Mouse (Mus musculus): Measurements from ENCODE around the gene Dyrk1b. TPM values are rescaled to one million over a fixed set of nuclear protein-coding genes. Genes with fewer than 3 reads are reported as not detected.
"Not testable (repeated sequence)": the region's sequence is repeated elsewhere in the genome, so short reads cannot be mapped to it uniquely, and the experiment has no call there.

The Dyrk1b gene
- polyA plus RNA-seq (2011; ENCODE audit: insufficient read depth, insufficient read length, low replicate concordance, missing spikeins): 8.6 and 10.8 TPM in 2 replicates

DNA sequence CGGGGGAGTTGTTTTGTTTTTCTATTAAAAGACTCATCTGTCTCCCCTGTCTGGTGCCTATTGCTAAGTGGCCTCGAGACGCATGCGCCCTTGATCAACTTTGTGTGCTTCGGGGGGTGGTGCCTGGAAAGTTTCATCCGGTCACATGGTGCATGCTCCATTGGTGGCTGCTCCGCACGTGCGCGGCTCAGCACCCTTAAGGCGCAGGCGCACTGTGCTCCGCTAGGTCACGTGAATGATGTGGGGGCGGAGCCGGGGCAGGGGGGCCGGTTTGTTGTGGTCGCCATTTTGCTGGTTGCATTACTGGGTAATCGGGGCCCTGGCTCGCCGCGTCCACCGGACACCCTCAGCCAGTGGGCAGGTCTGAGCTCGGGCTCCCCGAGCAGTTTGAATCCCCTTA is at the start of gene Dyrk1b:
Dyrk1b (plus strand) TSS at position 242 of the 400 bp plus-strand sequence.
- Histone ChIP-seq H3K4me1 (ENCODE audit: control insufficient read depth, insufficient read depth, low read length) (no peaks in the 10 kb centered on the region; the same call in 1 of the 2 replicates), H3K27ac (ENCODE audit: control insufficient read depth, insufficient read depth, low read depth, low read length, poor library complexity) (peak within 1 kb of the TSS; percentile 59; the same call in 1 of the 2 replicates), H3K4me3 (replicated peaks; ENCODE audit: control insufficient read depth, low read depth, low read length) (peak within 1 kb of the TSS; percentile 86)
- under 1% methylated on average over 25 of the region's 25 CpGs for WGBS
- no peak; the same call in 1 of the 2 replicates for TF ChIP-seq POLR2A (IDR thresholded peaks at IDR 0.05; ENCODE audit: borderline replicate concordance, control insufficient read depth, low read depth, low read length)
- no peak for TF ChIP-seq CTCF (IDR thresholded peaks at IDR 0.05; ENCODE audit: control insufficient read depth, insufficient read depth, low read length)

DNA sequence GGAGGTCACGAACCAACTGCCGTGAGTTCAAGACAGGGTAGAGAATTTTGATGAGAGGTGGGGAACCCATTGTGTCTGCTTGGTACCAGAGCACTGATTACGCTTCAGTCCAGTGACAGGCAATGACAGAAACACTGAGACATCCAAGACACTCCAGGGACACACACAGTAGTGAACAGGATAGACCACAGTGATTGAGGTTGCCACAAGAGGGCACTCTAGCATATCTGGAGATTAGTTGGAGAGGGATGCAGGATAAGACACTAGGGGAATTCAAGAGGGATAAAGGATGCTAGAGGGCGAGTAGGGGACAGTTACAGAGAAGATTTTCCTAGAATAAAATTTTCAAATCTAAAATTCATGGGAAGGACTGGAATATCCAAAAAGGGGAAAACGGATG is 41.7 kb upstream of the Dyrk1b start:
- no peak for TF ChIP-seq POLR2A (IDR thresholded peaks at IDR 0.05; ENCODE audit: borderline replicate concordance, control insufficient read depth, low read depth, low read length)
- no peak for TF ChIP-seq CTCF (IDR thresholded peaks at IDR 0.05; ENCODE audit: control insufficient read depth, insufficient read depth, low read length)
- WGBS: 51% methylated on average over 5 of the region's 5 CpGs
- Histone ChIP-seq H3K4me1 (ENCODE audit: control insufficient read depth, insufficient read depth, low read length) (no peaks in the 10 kb centered on the region), H3K27ac (ENCODE audit: control insufficient read depth, insufficient read depth, low read depth, low read length, poor library complexity) (no peak overlapping the region), H3K4me3 (replicated peaks; ENCODE audit: control insufficient read depth, low read depth, low read length) (no peak overlapping the region)

GRCm38 (mm10) chr7:28148263-28148662 is 31.0 kb upstream of the Dyrk1b start:
- Histone ChIP-seq H3K4me1 (ENCODE audit: control insufficient read depth, insufficient read depth, low read length) (no peaks in the 10 kb centered on the region), H3K4me3 (replicated peaks; ENCODE audit: control insufficient read depth, low read depth, low read length) (no peak overlapping the region), H3K27ac (ENCODE audit: control insufficient read depth, insufficient read depth, low read depth, low read length, poor library complexity) (no peak overlapping the region)
- WGBS: 8% methylated on average over 3 of the region's 3 CpGs
- TF ChIP-seq CTCF (IDR thresholded peaks at IDR 0.05; ENCODE audit: control insufficient read depth, insufficient read depth, low read length) (peak; percentile 88), POLR2A (IDR thresholded peaks at IDR 0.05; ENCODE audit: borderline replicate concordance, control insufficient read depth, low read depth, low read length) (no peak)

- 78% methylated on average over 1 of the region's 1 CpGs for WGBS
- Histone ChIP-seq H3K4me1 (ENCODE audit: control insufficient read depth, insufficient read depth, low read length) (no peaks in the 10 kb centered on the region), H3K4me3 (replicated peaks; ENCODE audit: control insufficient read depth, low read depth, low read length) (no peak overlapping the region), H3K27ac (ENCODE audit: control insufficient read depth, insufficient read depth, low read depth, low read length, poor library complexity) (no peak overlapping the region)
- TF ChIP-seq CTCF (IDR thresholded peaks at IDR 0.05; ENCODE audit: control insufficient read depth, insufficient read depth, low read length) (no peak), POLR2A (IDR thresholded peaks at IDR 0.05; ENCODE audit: borderline replicate concordance, control insufficient read depth, low read depth, low read length) (no peak)
Observed at GRCm38 (mm10) chr7:28149841-28150240, 29.4 kb upstream of the Dyrk1b start.

DNA sequence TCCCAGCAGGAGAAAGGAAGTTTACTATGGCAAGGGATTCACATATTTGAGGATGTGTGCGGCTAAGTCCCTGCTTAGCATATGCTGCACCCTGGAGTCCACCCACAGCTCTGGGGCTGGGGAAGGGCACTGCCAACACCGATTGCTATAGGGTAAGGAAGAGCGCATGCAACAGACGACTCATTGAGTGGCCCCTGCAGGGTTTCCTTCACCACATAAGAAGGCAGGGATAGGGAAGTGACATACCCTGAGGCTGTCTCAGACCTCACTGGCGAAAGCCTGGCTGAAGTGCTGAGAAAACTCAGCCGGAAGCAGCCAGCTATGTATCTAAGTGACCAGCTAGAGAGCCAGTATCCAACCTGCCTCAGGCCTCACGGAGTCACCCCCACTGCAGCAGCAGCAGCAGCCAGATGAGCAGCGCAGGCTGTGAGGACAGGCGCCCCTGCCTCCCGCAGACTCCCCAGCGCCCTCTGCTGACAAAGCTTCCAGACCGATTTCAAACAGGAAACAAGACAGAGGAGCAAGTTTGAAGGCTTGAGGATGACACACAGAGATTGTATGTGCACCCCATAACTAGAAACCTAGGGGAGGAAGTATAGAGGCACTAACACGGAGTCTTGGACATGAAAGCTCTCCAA is 27.6 kb upstream of the Dyrk1b start:
- peak; percentile 43; the same call in 1 of the 2 replicates for TF ChIP-seq CTCF (IDR thresholded peaks at IDR 0.05; ENCODE audit: control insufficient read depth, insufficient read depth, low read length)
- no peak for TF ChIP-seq POLR2A (IDR thresholded peaks at IDR 0.05; ENCODE audit: borderline replicate concordance, control insufficient read depth, low read depth, low read length)
- WGBS: 6% methylated on average over 13 of the region's 13 CpGs
- Histone ChIP-seq H3K4me1 (ENCODE audit: control insufficient read depth, insufficient read depth, low read length) (no peaks in the 10 kb centered on the region), H3K4me3 (replicated peaks; ENCODE audit: control insufficient read depth, low read depth, low read length) (no peak overlapping the region), H3K27ac (ENCODE audit: control insufficient read depth, insufficient read depth, low read depth, low read length, poor library complexity) (no peak overlapping the region)

- not testable (repeated sequence) for H3K4me1 ChIP-seq (ENCODE audit: control insufficient read depth, insufficient read depth, low read length); H3K4me3 ChIP-seq (replicated peaks; ENCODE audit: control insufficient read depth, low read depth, low read length); H3K27ac ChIP-seq (ENCODE audit: control insufficient read depth, insufficient read depth, low read depth, low read length, poor library complexity)
- WGBS: 32% methylated on average over 5 of the region's 5 CpGs
Observed at GRCm38 (mm10) chr7:28153595-28153994, 25.7 kb upstream of the Dyrk1b start.

DNA sequence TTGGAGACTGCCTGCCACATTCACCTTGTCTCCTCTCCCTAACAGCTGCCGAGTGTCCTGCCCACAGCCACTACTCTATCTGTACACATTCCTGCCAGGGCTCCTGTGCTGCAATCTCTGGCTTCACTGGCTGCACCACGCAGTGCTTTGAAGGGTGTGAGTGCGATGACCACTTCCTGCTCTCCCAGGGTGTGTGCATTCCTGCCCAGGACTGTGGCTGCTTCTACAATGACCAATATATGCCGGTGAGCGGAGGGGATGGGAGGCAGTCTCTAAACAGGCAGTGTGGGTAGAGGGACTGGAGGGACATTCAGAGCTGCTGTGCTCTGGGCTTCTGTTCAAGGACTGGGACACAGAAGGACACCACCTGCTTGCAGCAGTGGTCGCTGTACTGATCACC is 20.0 kb upstream of the Dyrk1b start:
- no peak overlapping the region for H3K4me3 ChIP-seq (replicated peaks; ENCODE audit: control insufficient read depth, low read depth, low read length)
- H3K27ac ChIP-seq (ENCODE audit: control insufficient read depth, insufficient read depth, low read depth, low read length, poor library complexity): no peak overlapping the region
- TF ChIP-seq POLR2A (IDR thresholded peaks at IDR 0.05; ENCODE audit: borderline replicate concordance, control insufficient read depth, low read depth, low read length) (no peak), CTCF (IDR thresholded peaks at IDR 0.05; ENCODE audit: control insufficient read depth, insufficient read depth, low read length) (no peak)
- no peaks in the 10 kb centered on the region for H3K4me1 ChIP-seq (ENCODE audit: control insufficient read depth, insufficient read depth, low read length)
- WGBS: 34% methylated on average over 6 of the region's 6 CpGs

GRCm38 (mm10) chr7:28159893-28160292 is 19.4 kb upstream of the Dyrk1b start:
- H3K27ac ChIP-seq (ENCODE audit: control insufficient read depth, insufficient read depth, low read depth, low read length, poor library complexity): no peak overlapping the region
- no peak overlapping the region for H3K4me3 ChIP-seq (replicated peaks; ENCODE audit: control insufficient read depth, low read depth, low read length)
- TF ChIP-seq CTCF (IDR thresholded peaks at IDR 0.05; ENCODE audit: control insufficient read depth, insufficient read depth, low read length) (no peak), POLR2A (IDR thresholded peaks at IDR 0.05; ENCODE audit: borderline replicate concordance, control insufficient read depth, low read depth, low read length) (no peak)
- H3K4me1 ChIP-seq (ENCODE audit: control insufficient read depth, insufficient read depth, low read length): no peaks in the 10 kb centered on the region
- 75% methylated on average over 3 of the region's 3 CpGs for WGBS
